Mouse (Mus musculus) lung, adult 2 months (tissue): ENCODE data around the gene Fkbp5.

ENCODE experiments used
- CTCF ChIP-seq: fragments of 200-500 bp; IDR thresholded peaks from 2 replicates; pipeline ENCODE4 v1.5.1; 2011; ENCODE audit warnings: mild to moderate bottlenecking, low read length, control low read depth; ENCODE audit not compliant: insufficient read depth
- POLR2A ChIP-seq: fragments of 200-500 bp; IDR thresholded peaks from 2 replicates; pipeline ENCODE4 v1.6.1; 2011; ENCODE audit warnings: low read depth, mild to moderate bottlenecking, control low read depth, low read length, borderline replicate concordance; ENCODE audit errors: extremely low read depth

DNA sequence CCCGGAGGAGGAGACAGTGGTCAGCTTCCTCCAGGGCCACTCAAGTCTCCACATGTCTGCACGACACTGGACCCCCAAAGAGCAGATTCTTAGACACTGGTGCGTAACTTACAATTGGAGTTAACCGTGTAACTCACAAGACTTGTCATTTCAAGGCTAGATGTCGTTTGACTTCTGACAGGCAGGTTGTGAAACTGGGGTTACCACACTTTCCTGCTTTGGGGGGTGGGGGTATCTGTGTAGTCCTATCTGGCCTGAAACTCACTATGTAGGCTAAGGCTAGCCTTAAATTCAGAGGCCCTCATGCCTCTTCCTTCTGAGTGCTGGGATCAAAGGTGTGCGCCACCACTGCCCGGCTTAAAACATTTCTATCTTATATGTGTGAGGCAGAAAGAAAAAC lies 15.2 kb upstream of the Fkbp5 start:
- no peak for TF ChIP-seq POLR2A
- TF ChIP-seq CTCF: no peak
